Mouse (Mus musculus): Measurements from ENCODE around the gene Mfap3.

DNA sequence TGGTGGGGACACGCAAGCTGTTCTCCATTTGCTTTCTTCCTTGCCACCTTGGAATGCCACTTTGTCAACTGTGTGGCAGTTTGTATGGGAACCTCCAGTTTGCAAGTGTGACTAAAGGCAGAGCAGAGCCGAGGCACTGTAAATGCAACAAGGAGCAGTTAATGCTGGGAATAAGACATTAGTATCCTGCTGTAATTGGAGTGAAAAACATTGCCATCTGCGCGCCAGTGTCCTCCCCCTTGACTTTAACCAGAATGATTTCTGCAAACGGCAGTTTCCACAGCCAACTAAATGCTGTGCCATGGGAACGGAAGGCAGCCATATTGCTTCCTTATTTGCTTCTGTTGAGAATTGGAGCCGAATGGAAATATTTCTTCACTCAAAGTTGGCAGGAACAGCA lies 3.6 kb downstream of the Mfap3 start:
- TF ChIP-seq POLR2A (IDR thresholded peaks at IDR 0.05; ENCODE audit: low read depth, low read length) = no peak
- no peak for TF ChIP-seq CTCF (IDR thresholded peaks at IDR 0.05; ENCODE audit: extremely low read depth, insufficient read depth, insufficient read length, insufficient replicate concordance)
